Mouse (Mus musculus): ENCODE measurements at regions not wholly inside any gene's neighbourhood (a gene's known extent, or its start where the extent isn't known, plus 50 kb on each side); places are given as distances from the start of the nearest gene placed in this dataset.

DNA sequence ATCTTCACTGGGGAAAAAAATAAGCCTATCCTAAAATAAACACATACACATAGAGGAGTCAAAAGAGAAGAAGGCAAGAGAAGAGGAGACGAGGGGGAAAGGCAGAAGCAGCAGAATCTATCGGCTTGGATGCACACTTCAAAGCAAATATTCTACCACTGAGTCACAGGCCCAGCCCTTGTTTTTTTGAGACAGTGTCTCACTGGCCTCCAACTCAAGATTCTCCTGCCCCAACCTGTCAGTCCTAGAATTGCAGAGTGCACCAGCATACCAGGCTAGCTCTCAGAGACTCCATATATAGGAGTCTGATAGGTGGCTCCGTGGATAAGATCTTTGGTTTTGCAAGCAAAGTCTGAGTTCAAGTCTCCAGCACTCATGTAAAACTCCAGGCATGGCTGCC is 152.6 kb downstream of the Irs2 start:
- DNase-seq (ENCODE audit: low read depth, low spot score): no peak
- Histone ChIP-seq H3K27me3 (ENCODE audit: control insufficient read depth in 1 of 2, insufficient read depth in 2 of 2, low read length in 2 of 2) (no peaks in the 10 kb centered on the region; a peak in 2 of 4 replicates), H3K4me3 (ENCODE audit: control insufficient read depth in 1 of 2, insufficient read depth in 1 of 2, low read depth in 2 of 2, low read length in 2 of 2) (no peak overlapping the region), H3K79me2 (ENCODE audit: control insufficient read depth, insufficient read depth, low read length, poor library complexity) (no peaks in the 10 kb centered on the region), H3K4me1 (ENCODE audit: control insufficient read depth in 1 of 2, insufficient read depth in 2 of 2, low read length in 2 of 2) (no peaks in the 10 kb centered on the region), H3K9ac (ENCODE audit: control insufficient read depth, low read depth, low read length, poor library complexity, severe bottlenecking) (no peak overlapping the region), H3K9me3 (replicated peaks; ENCODE audit: insufficient read depth, low read length) (no peaks in the 10 kb centered on the region), H3K27ac (ENCODE audit: control insufficient read depth, low read depth, low read length) (no peak overlapping the region), H3K36me3 (ENCODE audit: control insufficient read depth in 1 of 2, insufficient read depth in 2 of 2, low read length in 2 of 2) (no peaks in the 10 kb centered on the region)
- TF ChIP-seq BHLHE40 (IDR thresholded peaks at IDR 0.05; ENCODE audit: borderline replicate concordance, low read depth, low read length) (no peak), JUND (IDR thresholded peaks at IDR 0.05; ENCODE audit: low read depth, low read length) (no peak), MAZ (IDR thresholded peaks at IDR 0.05; ENCODE audit: low read depth, low read length) (no peak), ZNF384 (IDR thresholded peaks at IDR 0.05; ENCODE audit: low read depth, low read length) (no peak), RCOR1 (IDR thresholded peaks at IDR 0.05; ENCODE audit: low read depth, low read length) (no peak), RAD21 (IDR thresholded peaks at IDR 0.05; ENCODE audit: low read depth, low read length) (no peak), CTCF (IDR thresholded peaks at IDR 0.05 in 2 of 3, conservative IDR thresholded peaks at IDR 0.05 in 1 of 3; ENCODE audit: control insufficient read depth in 1 of 3, insufficient read depth in 1 of 3, low read depth in 2 of 3, low read length in 3 of 3, poor library complexity in 1 of 3, severe bottlenecking in 1 of 3) (no peak), POLR2A (IDR thresholded peaks at IDR 0.05; ENCODE audit: control insufficient read depth in 1 of 2, insufficient read depth in 1 of 2, low read depth in 1 of 2, low read length in 2 of 2, poor library complexity in 1 of 2) (no peak), UBTF (IDR thresholded peaks at IDR 0.05; ENCODE audit: borderline replicate concordance, insufficient read depth, low read depth, low read length) (no peak), KAT2A (conservative IDR thresholded peaks at IDR 0.05; ENCODE audit: low read depth, low read length) (no peak), CHD2 (IDR thresholded peaks at IDR 0.05; ENCODE audit: low read length) (no peak), NELFE (IDR thresholded peaks at IDR 0.05; ENCODE audit: low read depth, low read length) (no peak), EP300 (IDR thresholded peaks at IDR 0.05; ENCODE audit: low read depth in 1 of 2, low read length in 2 of 2) (no peak), MYC (IDR thresholded peaks at IDR 0.05; ENCODE audit: low read depth, low read length) (no peak), SMC3 (IDR thresholded peaks at IDR 0.05; ENCODE audit: low read depth, low read length) (no peak), ZC3H11A (IDR thresholded peaks at IDR 0.05; ENCODE audit: low read depth, low read length) (no peak), TBP (IDR thresholded peaks at IDR 0.05; ENCODE audit: low read depth, low read length) (no peak)

DNA sequence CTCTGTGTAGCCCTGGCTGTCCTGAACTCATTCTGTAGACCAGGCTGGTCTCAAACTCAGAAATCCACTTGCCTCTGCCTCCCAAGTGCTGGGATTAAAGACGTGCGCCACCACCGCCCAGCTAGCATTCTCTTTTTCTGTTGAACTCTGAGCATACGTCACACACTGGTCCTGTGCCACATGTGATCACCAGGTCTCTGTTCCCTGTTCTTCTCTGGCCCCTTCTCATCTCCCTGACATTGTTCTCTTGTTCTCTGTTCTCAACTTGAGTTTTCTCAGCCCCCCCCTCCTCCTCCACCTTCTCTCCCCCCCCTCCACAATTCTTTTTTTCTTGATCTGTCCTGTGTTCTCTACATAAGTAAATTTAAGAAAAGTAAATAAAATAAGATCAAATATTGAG is 153.1 kb downstream of the Irs2 start:
- Histone ChIP-seq H3K79me2 (ENCODE audit: control insufficient read depth, insufficient read depth, low read length, poor library complexity) (no peaks in the 10 kb centered on the region), H3K9me3 (replicated peaks; ENCODE audit: insufficient read depth, low read length) (no peaks in the 10 kb centered on the region), H3K9ac (ENCODE audit: control insufficient read depth, low read depth, low read length, poor library complexity, severe bottlenecking) (no peak overlapping the region), H3K27me3 (ENCODE audit: control insufficient read depth in 1 of 2, insufficient read depth in 2 of 2, low read length in 2 of 2) (no peaks in the 10 kb centered on the region; a peak in 2 of 4 replicates), H3K4me1 (ENCODE audit: control insufficient read depth in 1 of 2, insufficient read depth in 2 of 2, low read length in 2 of 2) (no peaks in the 10 kb centered on the region), H3K4me3 (ENCODE audit: control insufficient read depth in 1 of 2, insufficient read depth in 1 of 2, low read depth in 2 of 2, low read length in 2 of 2) (no peak overlapping the region), H3K36me3 (ENCODE audit: control insufficient read depth in 1 of 2, insufficient read depth in 2 of 2, low read length in 2 of 2) (no peaks in the 10 kb centered on the region), H3K27ac (ENCODE audit: control insufficient read depth, low read depth, low read length) (no peak overlapping the region)
- TF ChIP-seq BHLHE40 (IDR thresholded peaks at IDR 0.05; ENCODE audit: borderline replicate concordance, low read depth, low read length): no peak
- TF ChIP-seq GATA1 (IDR thresholded peaks at IDR 0.05; ENCODE audit: low read depth, low read length): no peak
- no peak for TF ChIP-seq TCF12 (IDR thresholded peaks at IDR 0.05; ENCODE audit: low read depth, low read length)
- no peak for TF ChIP-seq KAT2A (conservative IDR thresholded peaks at IDR 0.05; ENCODE audit: low read depth, low read length)
- TF ChIP-seq POLR2AphosphoS2 (IDR thresholded peaks at IDR 0.05; ENCODE audit: low read length): no peak
- no peak for TF ChIP-seq TAL1 (IDR thresholded peaks at IDR 0.05; ENCODE audit: low read length)
- no peak for TF ChIP-seq GABPA (IDR thresholded peaks at IDR 0.05; ENCODE audit: low read depth, low read length)
- no peak for TF ChIP-seq RCOR1 (IDR thresholded peaks at IDR 0.05; ENCODE audit: low read depth, low read length)
- no peak for TF ChIP-seq MAZ (IDR thresholded peaks at IDR 0.05; ENCODE audit: low read depth, low read length)
- no peak for TF ChIP-seq USF1 (IDR thresholded peaks at IDR 0.05; ENCODE audit: low read depth, low read length)
- no peak for TF ChIP-seq ZMIZ1 (IDR thresholded peaks at IDR 0.05; ENCODE audit: low read depth, low read length)
- no peak for TF ChIP-seq UBTF (IDR thresholded peaks at IDR 0.05; ENCODE audit: borderline replicate concordance, insufficient read depth, low read depth, low read length)
- no peak for TF ChIP-seq TBP (IDR thresholded peaks at IDR 0.05; ENCODE audit: low read depth, low read length)
- no peak for TF ChIP-seq CTCF (IDR thresholded peaks at IDR 0.05 in 2 of 3, conservative IDR thresholded peaks at IDR 0.05 in 1 of 3; ENCODE audit: control insufficient read depth in 1 of 3, insufficient read depth in 1 of 3, low read depth in 2 of 3, low read length in 3 of 3, poor library complexity in 1 of 3, severe bottlenecking in 1 of 3)
- TF ChIP-seq HCFC1 (IDR thresholded peaks at IDR 0.05; ENCODE audit: low read depth, low read length): no peak
- no peak for TF ChIP-seq EP300 (IDR thresholded peaks at IDR 0.05; ENCODE audit: low read depth in 1 of 2, low read length in 2 of 2)
- DNase-seq (ENCODE audit: low read depth, low spot score): no peak
